In genomic region chr4:139330605-139331004, GRCm38 (mm10) we compare ENCODE assay signal across 8 mouse cellular contexts. TPM values are rescaled to one million over a fixed set of nuclear protein-coding genes. Genes with fewer than 3 reads are reported as not detected.
DNase-seq lines count a peak whose midpoint lies in the region; ATAC-seq and TF ChIP-seq lines count a peak whose summit lies in the region.

No protein-coding gene starts in this region.

- ATAC-seq in granulocyte monocyte progenitor cell, adult 5-6 weeks (replicated peaks; ENCODE audit: poor library complexity, severe bottlenecking) = peak; percentile 100
- ATAC-seq in intestine, embryonic 14.5 days (replicated peaks; ENCODE audit: low FRiP score, low TSS enrichment, low read depth) = peak; percentile 76; the same call in 1 of the 2 replicates
- ATAC-seq in liver, embryonic 14.5 days (ENCODE audit: insufficient read depth) = peak; percentile 77
- ATAC-seq in neural tube, embryonic 12.5 days (ENCODE audit: low FRiP score, low read depth) = no peak

- H3K4me1 ChIP-seq in ES-E14 (ENCODE audit: control insufficient read depth in 2 of 2, insufficient read depth in 2 of 2, low read length in 2 of 2, poor library complexity in 1 of 2) = peaks cover 0 to 3% of the 10 kb centered on the region in 2 experiments; a peak in 1 of 4 replicates
- no peaks in the 10 kb centered on the region for H3K4me1 ChIP-seq in intestine, embryonic 14.5 days (replicated peaks; ENCODE audit: control insufficient read depth, insufficient read depth, low read length)
- H3K4me1 ChIP-seq in liver, embryonic 14.5 days (replicated peaks; ENCODE audit: control insufficient read depth in 2 of 2, insufficient read depth in 2 of 2, low read length in 1 of 2) = peaks cover 22 to 24% of the 10 kb centered on the region in 2 experiments
- no peaks in the 10 kb centered on the region for H3K4me1 ChIP-seq in neural tube, embryonic 12.5 days

- no peaks in the 10 kb centered on the region for H3K9me3 ChIP-seq in ES-E14 (ENCODE audit: control insufficient read depth, insufficient read depth, low read depth, low read length)
- no peaks in the 10 kb centered on the region for H3K9me3 ChIP-seq in intestine, embryonic 14.5 days (ENCODE audit: control insufficient read depth, low read length)
- no peaks in the 10 kb centered on the region for H3K9me3 ChIP-seq in liver, embryonic 14.5 days (ENCODE audit: control insufficient read depth, low read length)
- no peaks in the 10 kb centered on the region for H3K9me3 ChIP-seq in neural tube, embryonic 12.5 days

- no peak overlapping the region; the same call in 1 of the 2 replicates for H3K9ac ChIP-seq in ES-E14 (ENCODE audit: insufficient read depth, low read depth, low read length, poor library complexity, severe bottlenecking)
- no peak overlapping the region for H3K9ac ChIP-seq in intestine, embryonic 14.5 days (ENCODE audit: low read length)
- peak overlapping the region; percentile 58 for H3K9ac ChIP-seq in liver, embryonic 14.5 days (replicated peaks)
- H3K9ac ChIP-seq in neural tube, embryonic 12.5 days = no peak overlapping the region

- TF ChIP-seq EP300 in liver, embryonic 14.5 days (IDR thresholded peaks at IDR 0.05; ENCODE audit: low read depth) = no peak; the same call in 1 of the 2 replicates

- TF ChIP-seq CTCF in liver, embryonic 14.5 days (IDR thresholded peaks at IDR 0.05; ENCODE audit: low read depth) = peak; percentile 95

- no peak overlapping the region for H3K27ac ChIP-seq in ES-E14 (ENCODE audit: insufficient read depth, low read depth, low read length, poor library complexity, severe bottlenecking)
- H3K27ac ChIP-seq in intestine, embryonic 14.5 days (ENCODE audit: low read depth) = no peak overlapping the region
- H3K27ac ChIP-seq in liver, embryonic 14.5 days = peak overlapping the region; percentile 33
- no peak overlapping the region for H3K27ac ChIP-seq in neural tube, embryonic 12.5 days

- in situ Hi-C loops in ES-E14 (cut with MboI; ENCODE audit: low sequenced_read_pairs in 2 of 2, unreplicated experiment in 2 of 2) = no loop called here

- peak; percentile 60 for DNase-seq in 3134 (ENCODE audit: extremely low read depth, insufficient read length, low spot score)
- DNase-seq in ES-E14 (ENCODE audit: low read depth, low spot score) = peak; percentile 99
- DNase-seq in embryo, embryonic 10 days (ENCODE audit: low spot score) = peak; percentile 93
- DNase-seq in intestine, embryonic 14.5 days (ENCODE audit: low spot score) = peak; percentile 88
- peak; percentile 92 to 95 (median 94) for DNase-seq in liver, embryonic 14.5 days (ENCODE audit: low read depth in 3 of 3, low spot score in 3 of 3)
- peak; percentile 88 for DNase-seq in thymus, postnatal 25 days

- no peaks in the 10 kb centered on the region for H3K27me3 ChIP-seq in intestine, embryonic 14.5 days (replicated peaks; ENCODE audit: control insufficient read depth, insufficient read depth, low read length)
- no peaks in the 10 kb centered on the region for H3K27me3 ChIP-seq in liver, embryonic 14.5 days (ENCODE audit: control insufficient read depth, insufficient read depth, low read length)
- H3K27me3 ChIP-seq in neural tube, embryonic 12.5 days (replicated peaks) = no peaks in the 10 kb centered on the region

- WGBS in intestine, embryonic 14.5 days = 8% methylated on average over 10 of the region's 10 CpGs
- WGBS in liver, embryonic 14.5 days (ENCODE audit: insufficient replicate concordance) = 1% methylated on average over 10 of the region's 10 CpGs
- WGBS in neural tube, embryonic 12.5 days = 7% methylated on average over 10 of the region's 10 CpGs

- H3K4me3 ChIP-seq in ES-E14 (ENCODE audit: insufficient read depth in 1 of 2, low read depth in 1 of 2, low read length in 2 of 2, poor library complexity in 1 of 2, severe bottlenecking in 1 of 2) = peak overlapping the region in 1 of 2 experiments; percentile 64; a peak in 2 of 4 replicates
- H3K4me3 ChIP-seq in intestine, embryonic 14.5 days (ENCODE audit: low read depth, low read length) = peak overlapping the region; percentile 16; the same call in 1 of the 2 replicates
- H3K4me3 ChIP-seq in liver, embryonic 14.5 days (ENCODE audit: insufficient read depth in 1 of 2, low read depth in 2 of 2, low read length in 2 of 2) = peak overlapping the region; percentile 53 to 88
- H3K4me3 ChIP-seq in neural tube, embryonic 12.5 days = no peak overlapping the region

- H3K36me3 ChIP-seq in ES-E14 (ENCODE audit: control insufficient read depth, insufficient read depth, low read length, poor library complexity, severe bottlenecking) = no peaks in the 10 kb centered on the region
- H3K36me3 ChIP-seq in intestine, embryonic 14.5 days (ENCODE audit: control insufficient read depth, insufficient read depth, low read length) = no peaks in the 10 kb centered on the region
- H3K36me3 ChIP-seq in liver, embryonic 14.5 days (replicated peaks; ENCODE audit: control insufficient read depth, insufficient read depth, low read depth) = no peaks in the 10 kb centered on the region
- no peaks in the 10 kb centered on the region for H3K36me3 ChIP-seq in neural tube, embryonic 12.5 days

- peak overlapping the region; percentile 44 for H3K4me2 ChIP-seq in intestine, embryonic 14.5 days (ENCODE audit: low read length)
- H3K4me2 ChIP-seq in liver, embryonic 14.5 days (ENCODE audit: low read depth) = peak overlapping the region; percentile 77
- peak overlapping the region; percentile 48 for H3K4me2 ChIP-seq in neural tube, embryonic 12.5 days (replicated peaks)

TF ChIP-seq in ES-E14, 5 proteins besides CTCF, POLR2A, EP300 and RAD21:
- TF ChIP-seq HCFC1 (IDR thresholded peaks at IDR 0.05; ENCODE audit: borderline replicate concordance, insufficient read depth, low read length) (peak; percentile 60; the same call in 1 of the 2 replicates), CHD2 (IDR thresholded peaks at IDR 0.05; ENCODE audit: low read depth, low read length) (no peak)

RNA-seq across cellular contexts. Expression of gene Akr7a5, which starts 20.1 kb away (rescaled TPM):
- 24.7 and 27.2 TPM in 2 replicates for total RNA-seq in ES-E14 (2012; rRNA removed)
- total RNA-seq in granulocyte monocyte progenitor cell, adult 5-6 weeks (2014; fragmentation: Nextera tagmentation) = 16.6 and 25.0 TPM in 2 replicates
- 5.9 and 12.2 TPM in 2 replicates for total RNA-seq in granulocyte monocyte progenitor cell, adult 5-6 weeks (2017)
- 133 and 140 TPM in 2 replicates for polyA plus RNA-seq in intestine, embryonic 14.5 days (2014; fragmentation: Nextera tagmentation; extraction: Ambion mirVana)
- 8.3 and 9.8 TPM in 2 replicates for polyA plus RNA-seq in liver, embryonic 14.5 days (2012; rRNA removed)
- 28.4 and 34.2 TPM in 2 replicates for polyA plus RNA-seq in liver, embryonic 14.5 days (2014; fragmentation: Nextera tagmentation; extraction: Ambion mirVana)
- polyA plus RNA-seq in neural tube, embryonic 12.5 days (2016; fragmentation: Nextera tagmentation; extraction: Ambion mirVana) = 62.8 and 64.7 TPM in 2 replicates

RNA-seq across cellular contexts. Expression of gene Pqlc2, which starts 20.1 kb away (rescaled TPM):
- 25.0 and 35.3 TPM in 2 replicates for total RNA-seq in ES-E14 (2012; rRNA removed)
- total RNA-seq in granulocyte monocyte progenitor cell, adult 5-6 weeks (2014; fragmentation: Nextera tagmentation) = 5.4 and 7.7 TPM in 2 replicates
- total RNA-seq in granulocyte monocyte progenitor cell, adult 5-6 weeks (2017) = 2.3 and 3.5 TPM in 2 replicates
- 15.9 and 17.1 TPM in 2 replicates for polyA plus RNA-seq in intestine, embryonic 14.5 days (2014; fragmentation: Nextera tagmentation; extraction: Ambion mirVana)
- 7.9 and 8.1 TPM in 2 replicates for polyA plus RNA-seq in liver, embryonic 14.5 days (2012; rRNA removed)
- polyA plus RNA-seq in liver, embryonic 14.5 days (2014; fragmentation: Nextera tagmentation; extraction: Ambion mirVana) = 8.6 and 9.7 TPM in 2 replicates
- 12.7 and 14.2 TPM in 2 replicates for polyA plus RNA-seq in neural tube, embryonic 12.5 days (2016; fragmentation: Nextera tagmentation; extraction: Ambion mirVana)

RNA-seq across cellular contexts. Expression of gene Mrto4, which starts 21.8 kb away (rescaled TPM):
- total RNA-seq in ES-E14 (2012; rRNA removed) = 290 and 318 TPM in 2 replicates
- total RNA-seq in granulocyte monocyte progenitor cell, adult 5-6 weeks (2014; fragmentation: Nextera tagmentation) = 143 and 158 TPM in 2 replicates
- 93.4 and 94.5 TPM in 2 replicates for total RNA-seq in granulocyte monocyte progenitor cell, adult 5-6 weeks (2017)
- 132 TPM in 2 replicates for polyA plus RNA-seq in intestine, embryonic 14.5 days (2014; fragmentation: Nextera tagmentation; extraction: Ambion mirVana)
- polyA plus RNA-seq in liver, embryonic 14.5 days (2012; rRNA removed) = 37.3 and 57.9 TPM in 2 replicates
- 86.7 and 89.3 TPM in 2 replicates for polyA plus RNA-seq in liver, embryonic 14.5 days (2014; fragmentation: Nextera tagmentation; extraction: Ambion mirVana)
- 97.8 and 104 TPM in 2 replicates for polyA plus RNA-seq in neural tube, embryonic 12.5 days (2016; fragmentation: Nextera tagmentation; extraction: Ambion mirVana)

RNA-seq across cellular contexts. Expression of gene Emc1, which starts 21.8 kb away (rescaled TPM):
- 88.0 and 136 TPM in 2 replicates for total RNA-seq in ES-E14 (2012; rRNA removed)
- 20.2 and 24.4 TPM in 2 replicates for total RNA-seq in granulocyte monocyte progenitor cell, adult 5-6 weeks (2014; fragmentation: Nextera tagmentation)
- 34.4 and 39.2 TPM in 2 replicates for total RNA-seq in granulocyte monocyte progenitor cell, adult 5-6 weeks (2017)
- 17.1 and 23.1 TPM in 2 replicates for polyA plus RNA-seq in intestine, embryonic 14.5 days (2014; fragmentation: Nextera tagmentation; extraction: Ambion mirVana)
- 9.4 and 10.6 TPM in 2 replicates for polyA plus RNA-seq in liver, embryonic 14.5 days (2012; rRNA removed)
- polyA plus RNA-seq in liver, embryonic 14.5 days (2014; fragmentation: Nextera tagmentation; extraction: Ambion mirVana) = 5.3 and 6.5 TPM in 2 replicates
- 42.3 and 43.6 TPM in 2 replicates for polyA plus RNA-seq in neural tube, embryonic 12.5 days (2016; fragmentation: Nextera tagmentation; extraction: Ambion mirVana)

RNA-seq across cellular contexts. Expression of gene Ubr4, which starts 21.8 kb away (rescaled TPM):
- 199 and 224 TPM in 2 replicates for total RNA-seq in ES-E14 (2012; rRNA removed)
- 91.2 and 91.4 TPM in 2 replicates for total RNA-seq in granulocyte monocyte progenitor cell, adult 5-6 weeks (2014; fragmentation: Nextera tagmentation)
- total RNA-seq in granulocyte monocyte progenitor cell, adult 5-6 weeks (2017) = 47.2 and 49.5 TPM in 2 replicates
- polyA plus RNA-seq in intestine, embryonic 14.5 days (2014; fragmentation: Nextera tagmentation; extraction: Ambion mirVana) = 72.0 and 76.6 TPM in 2 replicates
- polyA plus RNA-seq in liver, embryonic 14.5 days (2012; rRNA removed) = 55.5 and 58.9 TPM in 2 replicates
- polyA plus RNA-seq in liver, embryonic 14.5 days (2014; fragmentation: Nextera tagmentation; extraction: Ambion mirVana) = 34.0 and 38.9 TPM in 2 replicates
- polyA plus RNA-seq in neural tube, embryonic 12.5 days (2016; fragmentation: Nextera tagmentation; extraction: Ambion mirVana) = 78.3 and 82.8 TPM in 2 replicates
